Mouse (Mus musculus): ENCODE data around the gene Parp14.

GRCm38 (mm10) chr16:35847138-35847537 is 24.2 kb downstream of the Parp14 start:
- TF ChIP-seq CTCF (IDR thresholded peaks at IDR 0.05; ENCODE audit: low read depth, low read length) (no peak), POLR2A (IDR thresholded peaks at IDR 0.05; ENCODE audit: extremely low read depth, insufficient read depth, low read length) (no peak)

Data from liver, adult 2 months (tissue).